Mouse (Mus musculus) mature B cell (primary cell): ENCODE data around the gene Cd7.
"Not testable (repeated sequence)": the region's sequence is repeated elsewhere in the genome, so short reads cannot be mapped to it uniquely, and the experiment has no call there.

Experiments used
- in situ Hi-C: fragments of 300-500 bp; cut with MboI; formaldehyde crosslinking; loops from 2 replicates; pipeline ENCODE4 v1.14.3; 2019

The Cd7 gene

GRCm38 (mm10) chr11:121047826-121048399 is 8.7 kb upstream of the Cd7 start:
- in situ Hi-C loops = no loop called here

GRCm38 (mm10) chr11:121045286-121045685 is 6.1 kb upstream of the Cd7 start:
- in situ Hi-C loops = no loop called here

GRCm38 (mm10) chr11:121043025-121043424 is 3.8 kb upstream of the Cd7 start:
- in situ Hi-C loops = not testable (repeated sequence)

- in situ Hi-C loops = no loop called here
These were observed 3.3 kb upstream of the Cd7 start for GRCm38 (mm10) chr11:121042480-121042879.

GRCm38 (mm10) chr11:121041636-121042035 is 2.4 kb upstream of the Cd7 start:
- in situ Hi-C loops = no loop called here

GRCm38 (mm10) chr11:121041212-121041611 is 2.0 kb upstream of the Cd7 start:
- in situ Hi-C loops = no loop called here

GRCm38 (mm10) chr11:121038366-121039240 is 615 bp downstream of the Cd7 start:
- in situ Hi-C loops = no loop called here

GRCm38 (mm10) chr11:121033118-121033517 is 6.1 kb downstream of the Cd7 start:
- in situ Hi-C loops = no loop called here

GRCm38 (mm10) chr11:121027259-121027658 is 12.0 kb downstream of the Cd7 start:
- in situ Hi-C loops = no loop called here

- in situ Hi-C loops = no loop called here
These were observed 15.1 kb downstream of the Cd7 start for GRCm38 (mm10) chr11:121024163-121024562.

- in situ Hi-C loops = no loop called here
These were observed 19.7 kb downstream of the Cd7 start for GRCm38 (mm10) chr11:121019501-121019900.

GRCm38 (mm10) chr11:121017703-121018102 is 21.5 kb downstream of the Cd7 start:
- in situ Hi-C loops = no loop called here

GRCm38 (mm10) chr11:121015472-121015871 is 23.7 kb downstream of the Cd7 start:
- in situ Hi-C loops = no loop called here

GRCm38 (mm10) chr11:121014896-121015300 is 24.3 kb downstream of the Cd7 start:
- in situ Hi-C loops = no loop called here

- in situ Hi-C loops = no loop called here
These were observed 25.6 kb downstream of the Cd7 start for GRCm38 (mm10) chr11:121013656-121014055.

GRCm38 (mm10) chr11:121010044-121010755 is 29.0 kb downstream of the Cd7 start:
- in situ Hi-C loops = no loop called here

GRCm38 (mm10) chr11:121006184-121006583 is 33.0 kb downstream of the Cd7 start:
- in situ Hi-C loops = no loop called here

- in situ Hi-C loops = no loop called here
These were observed 34.9 kb downstream of the Cd7 start for GRCm38 (mm10) chr11:121004281-121004680.

GRCm38 (mm10) chr11:121001966-121002365 is 37.3 kb downstream of the Cd7 start:
- in situ Hi-C loops = no loop called here

- in situ Hi-C loops = no loop called here
These were observed 44.5 kb downstream of the Cd7 start for GRCm38 (mm10) chr11:120994741-120995140.

- in situ Hi-C loops = no loop called here
These were observed 45.6 kb downstream of the Cd7 start for GRCm38 (mm10) chr11:120993586-120993985.

GRCm38 (mm10) chr11:120993080-120993479 is 46.1 kb downstream of the Cd7 start:
- in situ Hi-C loops = no loop called here

- in situ Hi-C loops = no loop called here
These were observed 47.4 kb downstream of the Cd7 start for GRCm38 (mm10) chr11:120991791-120992190.
